Mouse (Mus musculus) lung, adult 18-20 months (tissue): Measurements from ENCODE around the gene Ptch1.

Experiments
- DNase-seq, 2 experiments: peaks; one replicate each; pipeline ENCODE4 v3.0.0; 2022; ENCODE audit warnings: mixed read lengths in 2 of 2

Ptch1 gene

GRCm38 (mm10) chr13:63530371-63530764 lies 43.0 kb downstream of the Ptch1 start:
- DNase-seq, result no peak

GRCm38 (mm10) chr13:63529602-63530370 lies 43.6 kb downstream of the Ptch1 start:
- DNase-seq, result no peak

- no peak for DNase-seq
These were observed 44.5 kb downstream of the Ptch1 start for GRCm38 (mm10) chr13:63528852-63529251.

- no peak for DNase-seq
These were observed 45.2 kb downstream of the Ptch1 start for GRCm38 (mm10) chr13:63528164-63528675.

GRCm38 (mm10) chr13:63525571-63526197 lies 47.7 kb downstream of the Ptch1 start:
- DNase-seq, result no peak

GRCm38 (mm10) chr13:63524608-63525570 lies 48.5 kb downstream of the Ptch1 start:
- DNase-seq, result no peak

GRCm38 (mm10) chr13:63524061-63524460 lies 49.3 kb downstream of the Ptch1 start:
- no peak for DNase-seq

GRCm38 (mm10) chr13:63522832-63523231 lies 50.6 kb downstream of the Ptch1 start:
- DNase-seq, result no peak

GRCm38 (mm10) chr13:63520110-63520509 lies 53.3 kb downstream of the Ptch1 start:
- no peak for DNase-seq

GRCm38 (mm10) chr13:63516535-63516934 lies 56.9 kb downstream of the Ptch1 start:
- no peak for DNase-seq

GRCm38 (mm10) chr13:63515542-63515941 lies 57.9 kb downstream of the Ptch1 start:
- no peak for DNase-seq

GRCm38 (mm10) chr13:63514931-63515360 lies 58.5 kb downstream of the Ptch1 start:
- DNase-seq, result no peak

GRCm38 (mm10) chr13:63513374-63514098 lies 59.9 kb downstream of the Ptch1 start:
- no peak for DNase-seq

GRCm38 (mm10) chr13:63512411-63512810 lies 61.0 kb downstream of the Ptch1 start:
- DNase-seq, result no peak

GRCm38 (mm10) chr13:63507821-63508220 lies 65.6 kb downstream of the Ptch1 start:
- DNase-seq, result no peak

GRCm38 (mm10) chr13:63507001-63507556 lies 66.3 kb downstream of the Ptch1 start:
- DNase-seq, result peak; percentile 44 to 65

GRCm38 (mm10) chr13:63506364-63506763 lies 67.0 kb downstream of the Ptch1 start:
- peak; percentile 34 to 51 for DNase-seq

- DNase-seq, result no peak
These were observed 71.0 kb downstream of the Ptch1 start for GRCm38 (mm10) chr13:63502391-63502790.

GRCm38 (mm10) chr13:63499489-63499888 lies 73.9 kb downstream of the Ptch1 start:
- no peak for DNase-seq

GRCm38 (mm10) chr13:63496646-63497582 lies 76.5 kb downstream of the Ptch1 start, which contains the start of gene Fancc:
TSS of gene Fancc (minus strand) at chr13:63497278.
- DNase-seq, result no peak

- DNase-seq, result no peak
These were observed 85.7 kb downstream of the Ptch1 start for GRCm38 (mm10) chr13:63487707-63488042.
